Mouse (Mus musculus): ENCODE data around the gene Klk1b5. TPM values are rescaled to one million over a fixed set of nuclear protein-coding genes. Genes with fewer than 3 reads are reported as not detected.
"Not testable (repeated sequence)": the region's sequence is repeated elsewhere in the genome, so short reads cannot be mapped to it uniquely, and the experiment has no call there.

Klk1b5 gene
- polyA plus RNA-seq, 1 experiment from 2014 or later, result not detected

- WGBS, result 47% methylated on average over 2 of the region's 2 CpGs
- no peaks in the 10 kb centered on the region for H3K27me3 ChIP-seq
- H3K9me3 ChIP-seq (replicated peaks), result no peaks in the 10 kb centered on the region
Measured at GRCm38 (mm10) chr7:44239913-44240312, 24.2 kb downstream of the Klk1b5 start.

GRCm38 (mm10) chr7:44240712-44241111 is 25.0 kb downstream of the Klk1b5 start:
- H3K9ac ChIP-seq, result no peak overlapping the region
- H3K4me3 ChIP-seq (replicated peaks), result no peak overlapping the region
- peaks cover 7% of the 10 kb centered on the region for H3K4me1 ChIP-seq
- H3K36me3 ChIP-seq, result no peaks in the 10 kb centered on the region
- H3K4me2 ChIP-seq (replicated peaks), result no peak overlapping the region
- no peak for ATAC-seq (ENCODE audit: insufficient number of reproducible peaks, low FRiP score, low TSS enrichment, low read depth)
- H3K9me3 ChIP-seq (replicated peaks), result no peaks in the 10 kb centered on the region
- no peak overlapping the region for H3K27ac ChIP-seq (replicated peaks)
- WGBS, result 38% methylated on average over 1 of the region's 1 CpGs
- no peaks in the 10 kb centered on the region for H3K27me3 ChIP-seq

More at GRCm38 (mm10) chr7:44239913-44240312, 24.2 kb downstream of the Klk1b5 start:
- ATAC-seq (ENCODE audit: insufficient number of reproducible peaks, low FRiP score, low TSS enrichment, low read depth), result no peak
- Histone ChIP-seq H3K4me2 (replicated peaks) (no peak overlapping the region), H3K36me3 (no peaks in the 10 kb centered on the region), H3K27ac (replicated peaks) (no peak overlapping the region), H3K4me1 (no peaks in the 10 kb centered on the region), H3K9ac (no peak overlapping the region), H3K4me3 (replicated peaks) (no peak overlapping the region)

GRCm38 (mm10) chr7:44241163-44241562 is 25.4 kb downstream of the Klk1b5 start:
- no peak overlapping the region for H3K4me2 ChIP-seq (replicated peaks)
- no peaks in the 10 kb centered on the region for H3K36me3 ChIP-seq
- H3K4me3 ChIP-seq (replicated peaks), result no peak overlapping the region
- no peaks in the 10 kb centered on the region for H3K27me3 ChIP-seq
- H3K9ac ChIP-seq, result no peak overlapping the region
- no peaks in the 10 kb centered on the region for H3K9me3 ChIP-seq (replicated peaks)
- 60% methylated on average over 2 of the region's 2 CpGs for WGBS
- peaks cover 8% of the 10 kb centered on the region for H3K4me1 ChIP-seq
- no peak for ATAC-seq (ENCODE audit: insufficient number of reproducible peaks, low FRiP score, low TSS enrichment, low read depth)
- no peak overlapping the region for H3K27ac ChIP-seq (replicated peaks)

GRCm38 (mm10) chr7:44244080-44244479 is 28.3 kb downstream of the Klk1b5 start:
- WGBS, result 42% methylated on average over 1 of the region's 1 CpGs
- Histone ChIP-seq H3K9me3 (replicated peaks) (no peaks in the 10 kb centered on the region), H3K27ac (replicated peaks) (no peak overlapping the region), H3K27me3 (no peaks in the 10 kb centered on the region), H3K4me2 (replicated peaks) (no peak overlapping the region), H3K4me3 (replicated peaks) (no peak overlapping the region), H3K4me1 (peaks cover 20% of the 10 kb centered on the region), H3K36me3 (peaks cover 8% of the 10 kb centered on the region; the same call in 1 of the 2 replicates), H3K9ac (no peak overlapping the region)
- ATAC-seq (ENCODE audit: insufficient number of reproducible peaks, low FRiP score, low TSS enrichment, low read depth), result no peak

GRCm38 (mm10) chr7:44246055-44246983 is 30.6 kb downstream of the Klk1b5 start, which contains the start of the genes 1700028J19Rik and 2410002F23Rik:
TSS of gene 1700028J19Rik (minus strand) at chr7:44246695.
TSS of gene 2410002F23Rik (plus strand) at chr7:44246722.
- peak within 1 kb of the TSS; percentile 95 for H3K9ac ChIP-seq
- H3K4me3 ChIP-seq (replicated peaks), result peak within 1 kb of the TSS; percentile 97
- peak within 1 kb of the TSS; percentile 96 for H3K27ac ChIP-seq (replicated peaks)
- no peaks in the 10 kb centered on the region for H3K9me3 ChIP-seq (replicated peaks)
- peaks cover 28% of the 10 kb centered on the region for H3K36me3 ChIP-seq
- ATAC-seq (ENCODE audit: insufficient number of reproducible peaks, low FRiP score, low TSS enrichment, low read depth), result peak; percentile 90
- WGBS, result under 1% methylated on average over 62 of the region's 62 CpGs
- H3K4me2 ChIP-seq (replicated peaks), result peak within 1 kb of the TSS; percentile 62
- peaks cover 34% of the 10 kb centered on the region for H3K4me1 ChIP-seq
- no peaks in the 10 kb centered on the region for H3K27me3 ChIP-seq

GRCm38 (mm10) chr7:44246984-44247470 is 31.3 kb downstream of the Klk1b5 start:
- Histone ChIP-seq H3K9ac (peak overlapping the region; percentile 91), H3K4me2 (replicated peaks) (peak overlapping the region; percentile 62), H3K27ac (replicated peaks) (peak overlapping the region; percentile 96), H3K4me1 (peaks cover 34% of the 10 kb centered on the region), H3K4me3 (replicated peaks) (peak overlapping the region; percentile 97), H3K27me3 (no peaks in the 10 kb centered on the region), H3K9me3 (replicated peaks) (no peaks in the 10 kb centered on the region), H3K36me3 (peaks cover 28% of the 10 kb centered on the region)
- WGBS, result 0% methylated on average over 23 of the region's 23 CpGs
- ATAC-seq (ENCODE audit: insufficient number of reproducible peaks, low FRiP score, low TSS enrichment, low read depth), result no peak

- H3K4me3 ChIP-seq (replicated peaks), result peak overlapping the region; percentile 97
- peak overlapping the region; percentile 91; the same call in 1 of the 2 replicates for H3K9ac ChIP-seq
- no peak for ATAC-seq (ENCODE audit: insufficient number of reproducible peaks, low FRiP score, low TSS enrichment, low read depth)
- no peaks in the 10 kb centered on the region for H3K9me3 ChIP-seq (replicated peaks)
- H3K36me3 ChIP-seq, result peaks cover 38% of the 10 kb centered on the region
- no peaks in the 10 kb centered on the region for H3K27me3 ChIP-seq
- H3K4me1 ChIP-seq, result peaks cover 34% of the 10 kb centered on the region
- H3K27ac ChIP-seq (replicated peaks), result no peak overlapping the region
- peak overlapping the region; percentile 62 for H3K4me2 ChIP-seq (replicated peaks)
- WGBS, result 86% methylated on average over 2 of the region's 2 CpGs
Measured at GRCm38 (mm10) chr7:44247971-44248370, 32.2 kb downstream of the Klk1b5 start.

- Histone ChIP-seq H3K4me2 (replicated peaks) (no peak overlapping the region), H3K4me3 (replicated peaks) (no peak overlapping the region), H3K9ac (no peak overlapping the region), H3K36me3 (peaks cover 48% of the 10 kb centered on the region), H3K4me1 (peaks cover 34% of the 10 kb centered on the region), H3K27me3 (no peaks in the 10 kb centered on the region), H3K27ac (replicated peaks) (no peak overlapping the region), H3K9me3 (replicated peaks) (no peaks in the 10 kb centered on the region)
- WGBS, result 89% methylated on average over 4 of the region's 4 CpGs
- no peak for ATAC-seq (ENCODE audit: insufficient number of reproducible peaks, low FRiP score, low TSS enrichment, low read depth)
Measured at GRCm38 (mm10) chr7:44249248-44249647, 33.5 kb downstream of the Klk1b5 start.

- Histone ChIP-seq H3K36me3 (peaks cover 48% of the 10 kb centered on the region), H3K4me1 (peaks cover 26% of the 10 kb centered on the region)
- not testable (repeated sequence) for H3K4me2 ChIP-seq (replicated peaks); H3K9ac ChIP-seq; H3K27me3 ChIP-seq; H3K9me3 ChIP-seq (replicated peaks); H3K4me3 ChIP-seq (replicated peaks); ATAC-seq (ENCODE audit: insufficient number of reproducible peaks, low FRiP score, low TSS enrichment, low read depth); H3K27ac ChIP-seq (replicated peaks)
- 82% methylated on average over 17 of the region's 17 CpGs for WGBS
Measured at GRCm38 (mm10) chr7:44250732-44251275, 35.1 kb downstream of the Klk1b5 start.

- Histone ChIP-seq H3K36me3 (peaks cover 48% of the 10 kb centered on the region), H3K4me2 (replicated peaks) (no peak overlapping the region), H3K27ac (replicated peaks) (peak overlapping the region; percentile 34; the same call in 1 of the 2 replicates), H3K4me3 (replicated peaks) (no peak overlapping the region), H3K9ac (no peak overlapping the region; the same call in 1 of the 2 replicates), H3K9me3 (replicated peaks) (no peaks in the 10 kb centered on the region), H3K4me1 (peaks cover 18% of the 10 kb centered on the region; the same call in 1 of the 2 replicates), H3K27me3 (no peaks in the 10 kb centered on the region)
- no peak; the same call in 1 of the 2 replicates for ATAC-seq (ENCODE audit: insufficient number of reproducible peaks, low FRiP score, low TSS enrichment, low read depth)
- 62% methylated on average over 15 of the region's 15 CpGs for WGBS
Measured at GRCm38 (mm10) chr7:44253023-44253616, 37.4 kb downstream of the Klk1b5 start.

GRCm38 (mm10) chr7:44254930-44255329 is 39.2 kb downstream of the Klk1b5 start:
- no peak overlapping the region for H3K4me3 ChIP-seq (replicated peaks)
- H3K9ac ChIP-seq, result no peak overlapping the region
- no peaks in the 10 kb centered on the region for H3K27me3 ChIP-seq
- H3K27ac ChIP-seq (replicated peaks), result no peak overlapping the region
- no peak overlapping the region for H3K4me2 ChIP-seq (replicated peaks)
- no peak for ATAC-seq (ENCODE audit: insufficient number of reproducible peaks, low FRiP score, low TSS enrichment, low read depth)
- peaks cover 6% of the 10 kb centered on the region; the same call in 1 of the 2 replicates for H3K4me1 ChIP-seq
- no peaks in the 10 kb centered on the region for H3K9me3 ChIP-seq (replicated peaks)
- 69% methylated on average over 6 of the region's 6 CpGs for WGBS
- H3K36me3 ChIP-seq, result peaks cover 32% of the 10 kb centered on the region

Measured in embryonic facial prominence, embryonic 15.5 days (tissue).